Mouse (Mus musculus) liver, embryonic 11.5 days (tissue): ENCODE results near the gene Cabp4. TPM values are rescaled to one million over a fixed set of nuclear protein-coding genes. Genes with fewer than 3 reads are reported as not detected.
"Not testable (repeated sequence)": the region's sequence is repeated elsewhere in the genome, so short reads cannot be mapped to it uniquely, and the experiment has no call there.

Experiments
- ATAC-seq: fragments of 200-750 bp; cut with Nextera tagmentation; replicated peaks from 2 replicates; pipeline ENCODE4 v1.8.0; 2017; ENCODE audit warnings: moderate number of reproducible peaks, mild to moderate bottlenecking, moderate TSS enrichment, moderate library complexity; ENCODE audit not compliant: low FRiP score
- DNase-seq: peaks from one replicate; pipeline ENCODE4 v3.0.0-alpha.2; 2017; ENCODE audit warnings: low spot score
- H3K27ac ChIP-seq: fragments of 300-500 bp; sonication (generic); 2 replicates; pipeline ENCODE4 v1.5.1; 2014; ENCODE audit warnings: mild to moderate bottlenecking, low read depth, low read length, control low read depth
- H3K27me3 ChIP-seq: fragments of 300-500 bp; sonication (generic); replicated peaks from 2 replicates; pipeline ENCODE4 v1.6.1; 2014; ENCODE audit warnings: low read length, mixed read lengths; ENCODE audit not compliant: control insufficient read depth, insufficient read depth
- H3K36me3 ChIP-seq: fragments of 300-500 bp; sonication (generic); 2 replicates; pipeline ENCODE4 v1.6.1; 2014; ENCODE audit warnings: mild to moderate bottlenecking, low read length, moderate library complexity, mixed read lengths; ENCODE audit not compliant: control insufficient read depth, insufficient read depth
- H3K4me1 ChIP-seq: fragments of 300-500 bp; sonication (generic); replicated peaks from 2 replicates; pipeline ENCODE4 v1.6.1; 2014; ENCODE audit warnings: low read length, mixed read lengths; ENCODE audit not compliant: control insufficient read depth, insufficient read depth
- H3K4me2 ChIP-seq: fragments of 300-500 bp; sonication (generic); 2 replicates; pipeline ENCODE4 v1.6.1; 2014; ENCODE audit warnings: mild to moderate bottlenecking, control low read depth, moderate library complexity
- H3K4me3 ChIP-seq: fragments of 300-500 bp; sonication (generic); 2 replicates; pipeline ENCODE4 v1.5.1; 2014; ENCODE audit warnings: low read depth, low read length, control low read depth
- H3K9ac ChIP-seq: fragments of 300-500 bp; sonication (generic); 2 replicates; pipeline ENCODE4 v1.6.1; 2014; ENCODE audit warnings: low read depth, low read length, control low read depth
- H3K9me3 ChIP-seq: fragments of 300-500 bp; sonication (generic); 2 replicates; pipeline ENCODE4 v1.6.1; 2016; ENCODE audit warnings: low read length, inconsistent platforms, mixed read lengths; ENCODE audit not compliant: control insufficient read depth
- WGBS: fragments of 180-500 bp; shearing (Covaris S2); extraction: QIAGEN DNeasy Blood & Tissue Kit; methylation state at CpG from one replicate; pipeline ENCODE4 v1.1.7; 2014; 5-methylcytosine and 5-hydroxymethylcytosine counted together
- polyA plus RNA-seq: library from polyadenylated mRNA; unstranded; fragments of >200 nt; fragmentation: Nextera tagmentation; extraction: Ambion mirVana; gene quantifications from 2 replicates; pipeline ENCODE4 v1.2.1, GENCODE M21; 2014

Gene Cabp4
- polyA plus RNA-seq, 1 experiment from 2014 or later: 0.21 TPM

GRCm38 (mm10) chr19:4145936-4146335 lies 2.1 kb upstream of the Cabp4 start:
- no peak overlapping the region for H3K4me2 ChIP-seq
- 92% methylated on average over 5 of the region's 5 CpGs for WGBS
- DNase-seq (no peak), ATAC-seq (no peak)
- H3K4me3 ChIP-seq: no peak overlapping the region
- no peaks in the 10 kb centered on the region for H3K9me3 ChIP-seq
- H3K9ac ChIP-seq: no peak overlapping the region
- H3K27me3 ChIP-seq: no peaks in the 10 kb centered on the region
- H3K4me1 ChIP-seq: peaks cover 19% of the 10 kb centered on the region
- peaks cover 4% of the 10 kb centered on the region; the same call in 1 of the 2 replicates for H3K36me3 ChIP-seq
- H3K27ac ChIP-seq: no peak overlapping the region

DNA sequence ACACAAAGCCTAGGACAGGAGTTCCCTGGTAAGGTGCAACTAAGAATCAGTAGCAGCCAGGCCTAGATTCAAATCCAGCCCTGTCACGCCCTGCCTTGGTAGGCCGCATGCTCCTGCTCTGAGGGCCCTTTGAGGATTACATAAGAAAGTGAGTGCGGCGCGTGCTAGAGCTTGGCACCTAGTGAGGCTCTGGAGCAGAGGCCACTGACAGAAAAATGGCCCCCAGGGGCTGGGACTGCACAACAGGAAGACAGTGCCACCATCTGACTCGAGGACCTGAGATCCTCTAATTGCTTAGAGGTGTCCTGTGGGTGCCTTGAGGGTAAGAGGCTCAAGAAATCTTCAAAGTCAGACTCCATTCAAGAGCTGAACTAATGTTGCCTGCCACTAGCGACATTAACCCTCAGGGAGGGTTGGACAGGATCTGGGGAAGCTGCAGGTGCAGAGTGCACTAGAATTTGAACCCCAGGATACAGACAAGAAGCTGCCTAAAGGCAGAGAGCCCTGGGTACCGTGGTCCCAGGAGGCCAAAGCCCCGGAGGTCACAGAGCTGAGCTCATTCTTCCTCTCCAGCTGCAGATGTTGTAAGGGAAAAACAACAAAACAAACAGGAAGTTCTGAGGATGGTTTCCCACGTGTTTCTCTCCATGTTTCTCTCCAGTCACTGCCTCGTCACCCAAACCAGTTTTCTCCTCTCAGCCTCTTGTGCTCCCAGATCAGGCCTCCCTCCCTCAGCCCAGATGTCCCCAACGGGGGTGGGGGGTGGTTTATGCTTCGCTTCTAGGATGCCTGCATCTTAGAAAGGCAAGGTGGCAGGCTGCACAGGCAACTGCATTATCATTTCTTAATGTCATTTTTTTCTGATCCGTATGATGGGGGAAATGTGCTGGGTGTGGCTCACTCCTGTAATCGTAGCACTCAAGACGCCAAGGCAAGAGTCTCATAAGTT lies 991 bp upstream of the Cabp4 start:
- Histone ChIP-seq H3K9me3 (no peaks in the 10 kb centered on the region), H3K4me2 (no peak overlapping the region), H3K27me3 (peaks cover 4% of the 10 kb centered on the region; the same call in 1 of the 2 replicates), H3K36me3 (no peaks in the 10 kb centered on the region), H3K9ac (no peak overlapping the region), H3K4me1 (peaks cover 19% of the 10 kb centered on the region), H3K4me3 (no peak overlapping the region), H3K27ac (no peak overlapping the region)
- WGBS: 73% methylated on average over 16 of the region's 16 CpGs
- ATAC-seq (no peak), DNase-seq (no peak)

DNA sequence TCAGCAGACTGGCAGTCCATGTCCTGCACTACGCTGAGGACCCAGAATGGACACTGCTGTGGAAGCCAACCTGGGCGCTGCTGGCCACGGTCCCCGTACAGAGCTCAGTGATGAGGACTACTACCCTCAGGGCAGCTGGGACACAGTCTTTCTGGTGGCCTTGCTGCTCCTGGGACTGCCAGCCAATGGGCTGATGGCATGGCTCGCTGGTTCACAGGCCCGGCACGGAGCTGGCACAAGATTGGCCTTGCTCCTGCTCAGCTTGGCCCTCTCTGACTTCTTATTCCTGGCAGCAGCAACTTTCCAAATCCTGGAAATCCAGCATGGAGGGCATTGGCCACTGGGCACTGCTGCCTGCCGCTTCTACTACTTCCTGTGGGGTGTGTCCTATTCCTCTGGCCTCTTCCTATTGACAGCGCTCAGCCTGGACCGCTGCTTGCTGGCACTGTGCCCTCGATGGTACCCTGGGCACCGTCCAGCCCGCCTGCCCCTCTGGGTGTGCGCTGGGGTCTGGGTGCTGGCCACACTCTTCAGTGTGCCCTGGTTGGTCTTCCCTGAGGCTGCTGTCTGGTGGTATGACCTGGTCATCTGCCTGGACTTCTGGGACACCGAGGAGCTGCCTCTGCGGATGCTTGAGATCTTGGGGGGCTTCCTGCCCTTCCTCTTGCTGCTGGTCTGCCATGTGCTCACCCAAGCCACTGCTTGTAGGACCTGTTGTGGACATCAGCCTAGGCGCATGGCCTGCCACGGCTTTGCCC lies 1.2 kb downstream of the Cabp4 start:
- DNase-seq (no peak), ATAC-seq (no peak)
- Histone ChIP-seq H3K27me3 (peaks cover 4% of the 10 kb centered on the region; the same call in 1 of the 2 replicates), H3K9ac (no peak overlapping the region), H3K9me3 (no peaks in the 10 kb centered on the region), H3K4me3 (no peak overlapping the region), H3K4me1 (peaks cover 3% of the 10 kb centered on the region), H3K36me3 (no peaks in the 10 kb centered on the region), H3K27ac (no peak overlapping the region), H3K4me2 (no peak overlapping the region)
- 85% methylated on average over 18 of the region's 18 CpGs for WGBS

- H3K4me2 ChIP-seq: no peak overlapping the region
- ATAC-seq: no peak
- peaks cover 4% of the 10 kb centered on the region; the same call in 1 of the 2 replicates for H3K27me3 ChIP-seq
- no peak overlapping the region for H3K9ac ChIP-seq
- H3K4me3 ChIP-seq: no peak overlapping the region
- H3K9me3 ChIP-seq: no peaks in the 10 kb centered on the region
- 71% methylated on average over 6 of the region's 6 CpGs for WGBS
- H3K36me3 ChIP-seq: no peaks in the 10 kb centered on the region
- DNase-seq: no peak
- no peaks in the 10 kb centered on the region for H3K4me1 ChIP-seq
- H3K27ac ChIP-seq: no peak overlapping the region
These were observed 3.7 kb downstream of the Cabp4 start for GRCm38 (mm10) chr19:4140147-4140546.

GRCm38 (mm10) chr19:4139446-4139845 lies 4.4 kb downstream of the Cabp4 start, which contains the start of gene Gpr152:
Gene Gpr152 (plus strand): TSS chr19:4139787.
- H3K27me3 ChIP-seq: peaks cover 4% of the 10 kb centered on the region; the same call in 1 of the 2 replicates
- no peak for ATAC-seq
- H3K4me3 ChIP-seq: no peak within 1 kb of the TSS
- WGBS: 79% methylated on average over 2 of the region's 2 CpGs
- H3K9me3 ChIP-seq: no peaks in the 10 kb centered on the region
- H3K9ac ChIP-seq: no peak within 1 kb of the TSS
- no peak within 1 kb of the TSS for H3K27ac ChIP-seq
- no peaks in the 10 kb centered on the region for H3K4me1 ChIP-seq
- DNase-seq: no peak
- H3K36me3 ChIP-seq: no peaks in the 10 kb centered on the region
- H3K4me2 ChIP-seq: no peak within 1 kb of the TSS

DNA sequence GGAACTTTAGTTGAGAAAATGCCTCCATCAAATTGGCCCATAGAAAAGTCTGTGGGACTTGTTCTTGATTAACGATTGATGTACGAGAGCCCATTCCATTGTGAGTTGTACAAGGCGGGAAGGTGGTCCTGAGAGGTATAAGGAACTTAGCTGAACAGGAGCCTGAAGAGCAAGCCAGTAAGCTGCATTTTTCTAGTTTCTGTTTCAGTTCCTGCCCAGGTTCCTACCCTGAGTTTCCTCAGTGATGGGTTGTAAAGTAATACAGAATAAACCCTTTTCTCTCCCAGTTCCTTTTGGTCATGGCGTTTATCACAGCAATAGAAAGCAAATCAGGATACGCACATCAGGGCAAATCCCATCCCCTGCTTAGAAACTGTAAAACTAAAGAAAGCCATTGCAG lies 5.9 kb downstream of the Cabp4 start:
- DNase-seq (no peak), ATAC-seq (no peak)
- no peak overlapping the region for H3K4me3 ChIP-seq
- no peak overlapping the region for H3K4me2 ChIP-seq
- H3K27me3 ChIP-seq: peaks cover 4% of the 10 kb centered on the region; the same call in 1 of the 2 replicates
- H3K36me3 ChIP-seq: no peaks in the 10 kb centered on the region; the same call in 1 of the 2 replicates
- no peak overlapping the region for H3K27ac ChIP-seq
- H3K4me1 ChIP-seq: no peaks in the 10 kb centered on the region
- no peak overlapping the region for H3K9ac ChIP-seq
- H3K9me3 ChIP-seq: no peaks in the 10 kb centered on the region
- WGBS: 86% methylated on average over 5 of the region's 5 CpGs

DNA sequence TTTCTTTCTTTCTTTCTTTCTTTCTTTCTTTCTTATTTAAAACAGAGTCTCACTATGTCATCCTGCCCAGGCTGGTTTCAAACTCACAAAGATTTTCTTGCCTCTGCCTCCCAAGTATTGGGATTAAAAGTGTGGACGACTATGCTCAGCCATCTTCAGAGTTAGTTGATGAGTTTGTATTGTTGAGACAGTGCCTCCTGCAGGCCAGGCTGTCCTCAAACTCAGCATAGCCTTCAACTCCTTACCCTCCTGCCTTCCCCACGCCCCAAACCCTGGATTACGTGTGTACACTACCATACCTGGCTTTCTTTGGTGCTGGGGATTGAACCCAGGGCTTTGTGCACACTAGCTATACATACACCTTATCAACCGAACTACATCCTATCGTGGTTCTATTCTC lies 7.4 kb downstream of the Cabp4 start:
- DNase-seq (no peak), ATAC-seq (peak; percentile 66)
- Histone ChIP-seq H3K36me3 (peaks cover 9% of the 10 kb centered on the region), H3K4me3 (no peak overlapping the region), H3K27ac (no peak overlapping the region), H3K4me1 (peaks cover 4% of the 10 kb centered on the region), H3K9me3 (no peaks in the 10 kb centered on the region), H3K4me2 (no peak overlapping the region), H3K9ac (no peak overlapping the region), H3K27me3 (peaks cover 4% of the 10 kb centered on the region; the same call in 1 of the 2 replicates)
- WGBS: 73% methylated on average over 5 of the region's 5 CpGs

DNA sequence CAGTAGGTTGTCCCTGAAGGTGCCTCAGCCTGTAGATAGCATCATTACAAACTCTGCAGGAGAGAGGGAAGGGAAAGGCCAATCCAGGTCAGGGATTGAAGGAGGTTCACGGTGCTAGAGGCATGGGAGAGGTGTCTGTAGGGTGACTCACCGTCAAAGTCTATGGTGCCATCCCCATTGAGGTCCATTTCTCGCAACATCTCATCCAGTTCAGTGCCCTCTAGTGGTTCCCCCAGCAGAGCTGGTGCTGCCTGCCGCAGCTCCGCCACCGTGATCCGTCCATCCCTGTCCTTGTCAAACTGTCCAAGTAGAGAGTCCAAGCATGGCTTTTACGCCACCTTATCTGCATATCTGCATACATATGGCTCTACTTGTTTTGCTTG lies 7.9 kb downstream of the Cabp4 start:
- H3K27ac ChIP-seq, DNase-seq, H3K9ac ChIP-seq, H3K4me3 ChIP-seq, H3K27me3 ChIP-seq, H3K4me1 ChIP-seq, H3K9me3 ChIP-seq: not testable (repeated sequence)
- peak; percentile 65 for ATAC-seq
- H3K4me2 ChIP-seq: peak overlapping the region; percentile 37; the same call in 1 of the 2 replicates
- WGBS: 22% methylated on average over 8 of the region's 8 CpGs
- peaks cover 10% of the 10 kb centered on the region for H3K36me3 ChIP-seq
